Mouse (Mus musculus) liver, embryonic 16.5 days (tissue): ENCODE measurements at regions not wholly inside any gene's neighbourhood (a gene's known extent, or its start where the extent isn't known, plus 50 kb on each side); places are given as distances from the start of the nearest gene placed in this dataset.

Source experiments
- ATAC-seq: fragments of 200-750 bp; cut with Nextera tagmentation; 2 replicates; pipeline ENCODE4 v1.8.0; 2017; ENCODE audit warnings: low read depth, mild to moderate bottlenecking, moderate number of reproducible peaks, moderate library complexity
- H3K27ac ChIP-seq: fragments of 300-500 bp; sonication (generic); 2 replicates; pipeline ENCODE4 v1.5.1; 2014; ENCODE audit warnings: mild to moderate bottlenecking, low read length
- H3K27me3 ChIP-seq: fragments of 300-500 bp; sonication (generic); 2 replicates; pipeline ENCODE4 v1.6.1; 2014; ENCODE audit warnings: low read depth, low read length, mixed read lengths; ENCODE audit not compliant: control insufficient read depth, insufficient read depth
- H3K36me3 ChIP-seq: fragments of 300-500 bp; sonication (generic); 2 replicates; pipeline ENCODE4 v1.6.1; 2014; ENCODE audit warnings: mild to moderate bottlenecking; ENCODE audit not compliant: control insufficient read depth, insufficient read depth
- H3K4me1 ChIP-seq: fragments of 300-500 bp; sonication (generic); 2 replicates; pipeline ENCODE4 v1.6.1; 2014; ENCODE audit warnings: low read depth, low read length, mixed read lengths; ENCODE audit not compliant: control insufficient read depth
- H3K4me2 ChIP-seq: fragments of 300-500 bp; sonication (generic); 2 replicates; pipeline ENCODE4 v1.6.1; 2014; ENCODE audit warnings: low read depth, low read length, mixed read lengths
- H3K4me3 ChIP-seq: fragments of 300-500 bp; sonication (generic); 2 replicates; pipeline ENCODE4 v1.5.1; 2014; ENCODE audit warnings: low read depth, mild to moderate bottlenecking, low read length
- H3K9ac ChIP-seq: fragments of 300-500 bp; sonication (generic); 2 replicates; pipeline ENCODE4 v1.6.1; 2014; ENCODE audit warnings: low read depth, low read length
- H3K9me3 ChIP-seq: fragments of 300-500 bp; sonication (generic); replicated peaks from 2 replicates; pipeline ENCODE4 v1.6.1; 2016; ENCODE audit warnings: low read length; ENCODE audit not compliant: control insufficient read depth
- WGBS: fragments of 180-500 bp; shearing (Covaris S2); extraction: QIAGEN DNeasy Blood & Tissue Kit; methylation state at CpG from one replicate; pipeline ENCODE4 v1.1.7; 2014; ENCODE audit not compliant: insufficient replicate concordance; 5-methylcytosine and 5-hydroxymethylcytosine counted together

DNA sequence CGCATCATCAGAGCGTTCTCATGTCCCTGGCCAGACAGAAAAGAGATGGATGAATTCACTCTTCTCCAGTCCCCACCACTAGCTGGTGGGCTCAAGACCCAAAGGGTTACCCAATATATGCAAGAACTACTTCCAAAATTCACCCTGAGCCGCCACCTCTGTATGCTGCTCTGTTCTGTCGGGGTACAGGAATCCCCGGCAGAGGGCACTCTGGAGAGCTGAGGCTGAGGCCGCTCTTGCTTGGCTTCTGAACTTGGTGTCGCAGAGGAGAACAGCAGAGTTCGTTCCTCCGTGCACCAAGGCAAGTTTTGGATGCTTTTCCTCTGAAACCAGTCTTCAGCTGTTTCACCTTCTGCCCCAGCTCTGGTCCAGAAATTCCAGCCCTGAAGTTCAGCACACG, 157.5 kb upstream of the Lmo4 start:
- Histone ChIP-seq H3K36me3 (no peaks in the 10 kb centered on the region), H3K9me3 (no peaks in the 10 kb centered on the region), H3K4me2 (no peak overlapping the region), H3K27me3 (no peaks in the 10 kb centered on the region), H3K4me3 (no peak overlapping the region), H3K4me1 (no peaks in the 10 kb centered on the region), H3K9ac (no peak overlapping the region), H3K27ac (no peak overlapping the region)
- WGBS: 61% methylated on average over 10 of the region's 10 CpGs
- ATAC-seq: no peak

- H3K36me3 ChIP-seq: no peaks in the 10 kb centered on the region
- 56% methylated on average over 4 of the region's 4 CpGs for WGBS
- no peak for ATAC-seq
- H3K4me3 ChIP-seq: no peak overlapping the region
- H3K9ac ChIP-seq: no peak overlapping the region
- H3K4me2 ChIP-seq: no peak overlapping the region
- no peaks in the 10 kb centered on the region for H3K4me1 ChIP-seq
- H3K9me3 ChIP-seq: no peaks in the 10 kb centered on the region
- H3K27me3 ChIP-seq: no peaks in the 10 kb centered on the region
- H3K27ac ChIP-seq: no peak overlapping the region
These were observed 156.4 kb upstream of the Lmo4 start for GRCm38 (mm10) chr3:144361203-144361978.

GRCm38 (mm10) chr3:144356948-144357295, 151.9 kb upstream of the Lmo4 start:
- Histone ChIP-seq H3K9ac (no peak overlapping the region), H3K4me3 (no peak overlapping the region), H3K36me3 (no peaks in the 10 kb centered on the region), H3K4me2 (no peak overlapping the region), H3K4me1 (no peaks in the 10 kb centered on the region), H3K27me3 (no peaks in the 10 kb centered on the region), H3K27ac (no peak overlapping the region), H3K9me3 (no peaks in the 10 kb centered on the region)
- WGBS: 57% methylated on average over 11 of the region's 11 CpGs
- no peak for ATAC-seq

- no peak overlapping the region for H3K9ac ChIP-seq
- H3K36me3 ChIP-seq: no peaks in the 10 kb centered on the region
- ATAC-seq: 0 out of 2 replicates have a peak, but pooled peaks have one; percentile 35
- no peaks in the 10 kb centered on the region for H3K9me3 ChIP-seq
- H3K27ac ChIP-seq: no peak overlapping the region
- H3K27me3 ChIP-seq: no peaks in the 10 kb centered on the region
- H3K4me1 ChIP-seq: no peaks in the 10 kb centered on the region
- 31% methylated on average over 17 of the region's 17 CpGs for WGBS
- no peak overlapping the region for H3K4me2 ChIP-seq
- H3K4me3 ChIP-seq: no peak overlapping the region
These were observed 151.3 kb upstream of the Lmo4 start for GRCm38 (mm10) chr3:144356103-144356947.

DNA sequence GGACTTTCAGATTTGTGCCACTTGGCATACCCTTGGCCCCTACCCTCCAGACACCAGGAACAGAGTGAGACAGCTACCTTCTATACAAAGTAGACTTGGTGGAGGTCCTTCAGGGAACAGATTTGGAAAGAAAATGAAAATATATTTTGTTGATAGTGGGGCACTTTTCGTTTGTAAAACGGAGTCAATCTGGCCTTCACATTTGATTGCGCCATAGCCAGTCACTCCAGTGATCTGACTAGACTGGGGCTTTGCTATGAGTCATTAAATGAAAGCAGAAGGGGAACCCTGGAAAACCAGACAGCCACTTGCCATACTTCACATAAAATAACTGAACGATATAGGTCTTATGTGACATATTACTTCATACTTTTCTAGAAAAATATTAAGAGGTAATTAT, 147.5 kb upstream of the Lmo4 start:
- no peak overlapping the region for H3K4me3 ChIP-seq
- H3K4me1 ChIP-seq: no peaks in the 10 kb centered on the region
- no peaks in the 10 kb centered on the region for H3K36me3 ChIP-seq
- 66% methylated on average over 4 of the region's 4 CpGs for WGBS
- no peak overlapping the region for H3K9ac ChIP-seq
- H3K27me3 ChIP-seq: no peaks in the 10 kb centered on the region
- H3K27ac ChIP-seq: no peak overlapping the region
- no peaks in the 10 kb centered on the region for H3K9me3 ChIP-seq
- no peak overlapping the region for H3K4me2 ChIP-seq
- ATAC-seq: no peak

DNA sequence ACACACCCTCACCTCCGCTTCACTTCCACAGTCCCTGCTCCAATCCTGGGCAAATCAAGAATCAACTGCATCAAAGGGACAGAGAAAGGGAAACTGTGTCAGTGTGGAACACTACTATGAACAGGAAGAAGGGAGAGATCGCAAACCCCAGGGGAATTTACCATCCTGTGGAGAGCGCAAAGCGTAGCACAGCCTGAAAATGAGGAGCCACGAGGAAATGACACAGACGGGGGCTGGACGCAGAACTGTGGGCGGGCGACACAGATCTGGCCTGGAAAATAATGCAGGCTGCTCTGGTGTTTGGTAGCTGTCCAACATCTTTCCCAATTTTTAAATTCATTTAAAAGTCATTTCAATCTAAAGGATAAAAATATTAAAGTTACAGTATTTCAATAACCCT, 143.4 kb upstream of the Lmo4 start:
- no peak for ATAC-seq
- Histone ChIP-seq H3K27me3 (no peaks in the 10 kb centered on the region), H3K9ac (no peak overlapping the region), H3K27ac (no peak overlapping the region), H3K4me2 (no peak overlapping the region), H3K9me3 (no peaks in the 10 kb centered on the region), H3K36me3 (no peaks in the 10 kb centered on the region), H3K4me1 (no peaks in the 10 kb centered on the region), H3K4me3 (no peak overlapping the region)
- WGBS: 66% methylated on average over 9 of the region's 9 CpGs

DNA sequence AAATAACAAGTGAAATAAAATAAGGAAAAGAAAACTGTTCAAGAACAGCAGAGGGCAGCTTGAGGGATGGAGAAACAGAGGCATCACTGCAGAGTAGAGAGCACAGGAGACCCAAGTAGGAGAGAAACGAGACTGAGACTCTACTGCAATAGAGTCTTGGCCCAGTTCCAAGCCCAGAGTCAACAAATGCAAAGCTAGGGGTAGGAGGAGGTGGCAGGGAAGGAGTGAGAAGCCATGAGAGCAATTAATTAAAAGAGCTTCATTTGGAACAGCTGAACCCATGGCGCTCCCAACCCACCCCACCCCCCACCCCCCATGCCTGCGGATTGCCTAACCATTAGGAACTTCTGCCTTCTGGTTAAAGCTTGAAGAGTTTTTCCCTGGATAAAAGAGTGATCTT, 130.2 kb upstream of the Lmo4 start:
- 65% methylated on average over 3 of the region's 3 CpGs for WGBS
- no peaks in the 10 kb centered on the region for H3K36me3 ChIP-seq
- no peak for ATAC-seq

DNA sequence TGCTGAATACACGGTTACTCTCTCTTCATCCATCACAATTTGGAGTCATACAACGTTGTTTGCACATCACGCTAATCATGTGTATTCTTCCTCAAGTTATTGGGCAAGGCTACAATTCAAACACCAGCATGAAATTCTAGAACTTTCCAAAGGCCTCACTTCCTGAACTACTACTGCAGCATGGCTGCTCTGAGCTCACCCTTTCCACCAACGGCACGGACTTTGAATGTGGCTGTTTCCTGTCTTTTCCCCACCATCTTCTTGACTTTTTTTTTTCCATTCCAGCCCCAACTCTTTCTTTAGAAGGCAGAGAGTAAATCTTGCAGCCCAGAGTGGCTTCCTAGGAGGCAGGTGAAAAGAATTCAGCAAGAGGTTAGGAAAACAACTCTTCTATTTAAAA, 129.2 kb upstream of the Lmo4 start:
- Histone ChIP-seq H3K4me3 (no peak overlapping the region), H3K9ac (no peak overlapping the region), H3K4me1 (no peaks in the 10 kb centered on the region), H3K36me3 (no peaks in the 10 kb centered on the region), H3K27me3 (no peaks in the 10 kb centered on the region), H3K9me3 (no peaks in the 10 kb centered on the region), H3K4me2 (no peak overlapping the region), H3K27ac (no peak overlapping the region)
- 64% methylated on average over 5 of the region's 5 CpGs for WGBS
- no peak for ATAC-seq

More for the DNA sequence above, 130.2 kb upstream of the Lmo4 start:
- Histone ChIP-seq H3K4me1 (no peaks in the 10 kb centered on the region), H3K27ac (no peak overlapping the region), H3K27me3 (no peaks in the 10 kb centered on the region), H3K9me3 (no peaks in the 10 kb centered on the region), H3K9ac (no peak overlapping the region), H3K4me3 (no peak overlapping the region), H3K4me2 (no peak overlapping the region)

- ATAC-seq: no peak
These were observed 127.3 kb upstream of the Lmo4 start for GRCm38 (mm10) chr3:144332353-144332752.

More at GRCm38 (mm10) chr3:144332353-144332752, 127.3 kb upstream of the Lmo4 start:
- Histone ChIP-seq H3K27ac (no peak overlapping the region), H3K4me2 (no peak overlapping the region), H3K4me1 (no peaks in the 10 kb centered on the region), H3K9ac (no peak overlapping the region), H3K4me3 (no peak overlapping the region), H3K36me3 (no peaks in the 10 kb centered on the region), H3K27me3 (no peaks in the 10 kb centered on the region), H3K9me3 (no peaks in the 10 kb centered on the region)
- WGBS: 33% methylated on average over 5 of the region's 5 CpGs
